Mouse (Mus musculus) olfactory bulb, adult 2 months (tissue): ENCODE data around the gene Ydjc. TPM values are rescaled to one million over a fixed set of nuclear protein-coding genes. Genes with fewer than 3 reads are reported as not detected.
A peak's percentile ranks its signal among the peaks of the same experiment; 100 is the strongest.

Experiments
- H3K27ac ChIP-seq: fragments of 200-500 bp; 2 replicates; pipeline ENCODE4 v1.5.1; 2012; ENCODE audit warnings: low read depth, low read length; ENCODE audit not compliant: insufficient read depth
- H3K4me1 ChIP-seq: fragments of 200-500 bp; 2 replicates; pipeline ENCODE4 v1.6.1; 2012; ENCODE audit warnings: low read length; ENCODE audit not compliant: control insufficient read depth, insufficient read depth
- H3K4me3 ChIP-seq: fragments of 200-500 bp; 2 replicates; pipeline ENCODE4 v1.5.1; 2012; ENCODE audit warnings: mild to moderate bottlenecking, low read depth, low read length, moderate library complexity; ENCODE audit not compliant: insufficient read depth
- CTCF ChIP-seq: fragments of 200-500 bp; IDR thresholded peaks from 2 replicates; pipeline ENCODE4 v1.5.1; 2012; ENCODE audit warnings: low read depth, mild to moderate bottlenecking, low read length, moderate library complexity; ENCODE audit not compliant: insufficient read depth
- POLR2A ChIP-seq: fragments of 200-500 bp; IDR thresholded peaks from 2 replicates; pipeline ENCODE4 v1.6.1; 2012; ENCODE audit warnings: mild to moderate bottlenecking, low read depth, low read length, moderate library complexity; ENCODE audit not compliant: insufficient read depth
- WGBS: fragments of 180-500 bp; shearing (Covaris S2); methylation state at CpG from one replicate; pipeline ENCODE4 v1.1.7; 2018; 5-methylcytosine and 5-hydroxymethylcytosine counted together
- polyA plus RNA-seq: library from polyadenylated mRNA; stranded (reverse); fragments of >200 nt; gene quantifications from 2 replicates; pipeline ENCODE4 v1.2.4, GENCODE M21; 2012; ENCODE audit warnings: low replicate concordance; ENCODE audit not compliant: missing spikeins, insufficient read depth, insufficient read length

Gene Ydjc
- polyA plus RNA-seq, 1 experiment = not detected

DNA sequence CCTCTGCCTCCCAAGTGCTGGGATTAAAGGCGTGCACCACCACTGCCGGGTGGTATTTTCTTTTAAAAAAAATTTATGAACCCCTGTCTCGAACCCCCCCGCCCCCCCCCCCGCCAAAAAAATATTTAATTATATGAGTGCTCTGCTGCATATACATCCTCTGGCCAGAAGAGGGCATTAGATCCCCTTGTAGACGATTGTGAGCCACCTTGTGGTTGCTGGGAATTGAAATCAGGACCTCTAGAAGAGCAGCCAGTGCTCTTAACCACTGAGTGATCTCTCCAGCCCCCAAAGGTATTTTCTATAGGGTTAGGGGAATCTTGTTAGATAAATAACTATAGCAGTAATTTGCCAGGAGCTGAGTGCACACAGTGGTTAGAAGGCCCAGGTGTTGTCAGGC, 60.6 kb downstream of the Ydjc start:
- WGBS = 6% methylated on average over 6 of the region's 6 CpGs
- Histone ChIP-seq H3K27ac (no peak overlapping the region), H3K4me1 (peaks cover 19% of the 10 kb centered on the region), H3K4me3 (no peak overlapping the region)
- TF ChIP-seq CTCF (no peak), POLR2A (no peak)

DNA sequence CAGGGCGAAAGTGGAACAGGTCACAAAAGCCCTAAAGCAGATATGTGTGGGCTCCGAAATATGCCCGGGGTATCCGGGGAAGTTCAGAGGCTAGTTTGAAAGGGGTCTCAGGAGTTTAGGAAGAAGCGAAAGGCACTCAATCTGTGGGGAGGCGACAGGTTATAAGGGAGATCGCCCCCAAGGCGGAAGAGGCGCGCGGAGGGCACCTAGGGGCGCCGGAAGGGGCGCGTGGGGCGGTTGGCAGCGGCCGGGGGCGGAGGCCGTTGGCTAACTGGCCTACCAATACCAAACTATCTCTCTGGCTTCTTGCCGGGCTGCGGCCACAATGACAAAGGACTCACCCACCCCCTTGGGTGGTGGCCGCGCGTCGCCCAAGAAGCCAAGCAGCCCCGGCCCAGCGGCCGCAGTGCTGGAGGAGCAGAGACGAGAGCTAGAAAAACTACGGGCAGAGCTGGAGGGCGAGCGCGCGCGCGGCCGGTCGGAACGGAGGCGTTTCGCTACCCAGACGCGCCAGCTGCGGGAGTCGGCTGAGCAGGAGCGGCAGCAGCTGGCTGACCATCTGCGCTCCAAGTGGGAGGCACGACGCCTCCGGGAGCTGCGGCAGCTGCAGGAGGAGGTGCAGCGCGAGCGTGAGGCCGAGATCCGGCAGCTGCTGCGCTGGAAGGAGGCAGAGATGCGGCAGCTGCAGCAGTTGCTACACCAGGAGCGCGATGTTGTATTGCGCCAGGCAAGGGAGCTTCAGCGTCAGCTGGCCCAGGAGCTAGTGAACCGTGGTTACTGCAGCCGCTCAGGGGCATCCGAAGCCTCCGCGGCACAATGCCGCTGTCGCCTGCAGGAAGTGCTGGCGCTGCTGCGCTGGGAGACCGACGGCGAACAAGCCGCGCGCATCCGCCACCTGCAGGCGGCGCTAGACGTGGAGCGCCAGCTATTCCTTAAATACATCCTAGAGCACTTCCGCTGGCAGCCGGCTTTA, 64.3 kb downstream of the Ydjc start, which contains the start of gene Rimbp3:
Gene Rimbp3 (plus strand): TSS at position 215 of the 973 bp plus-strand sequence.
- Histone ChIP-seq H3K27ac (no peak within 1 kb of the TSS), H3K4me1 (peaks cover 23% of the 10 kb centered on the region), H3K4me3 (peak within 1 kb of the TSS; percentile 51)
- TF ChIP-seq CTCF (peak; percentile 91), POLR2A (no peak)
- WGBS = 1% methylated on average over 85 of the region's 85 CpGs

DNA sequence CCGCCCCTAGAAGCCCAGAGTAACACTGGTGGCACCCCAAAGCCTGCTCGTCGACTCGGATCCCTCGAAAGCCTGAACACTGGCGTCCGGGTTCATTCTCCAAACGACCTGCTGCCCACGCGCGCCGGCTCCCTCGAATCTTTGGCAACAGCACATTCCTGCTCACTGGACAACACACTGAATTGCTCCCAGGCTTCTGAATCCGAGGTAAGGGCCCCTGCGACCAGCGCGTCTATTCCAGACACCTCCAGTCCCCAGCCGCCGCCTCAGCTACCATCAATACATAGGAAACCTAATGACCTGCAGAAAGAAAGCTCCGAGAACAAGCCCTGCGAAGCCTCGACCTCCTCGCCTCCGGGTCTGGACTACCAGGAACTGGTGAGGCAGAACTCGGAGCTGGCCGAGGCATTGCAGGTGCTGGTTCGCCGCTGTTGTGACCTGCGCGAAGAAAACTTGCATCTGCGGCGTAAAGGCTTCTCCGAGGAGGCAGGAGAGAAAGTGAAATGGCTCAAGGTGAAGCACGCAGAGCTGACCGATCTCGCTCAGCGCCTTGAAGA, 65.1 kb downstream of the Ydjc start:
- Histone ChIP-seq H3K27ac (no peak overlapping the region), H3K4me3 (peak overlapping the region; percentile 51), H3K4me1 (peaks cover 23% of the 10 kb centered on the region)
- WGBS = 2% methylated on average over 37 of the region's 37 CpGs
- TF ChIP-seq CTCF (no peak; the same call in 1 of the 2 replicates), POLR2A (no peak)

Other genes starting within 250 kb of the Ydjc start
- gene Ppm1f, start 248.2 kb upstream of the Ydjc start, polyA plus RNA-seq = not detected in 2 replicates
- gene Mapk1, start 161.2 kb upstream of the Ydjc start, polyA plus RNA-seq = 179 and 489 TPM in 2 replicates
- not detected in 2 replicates for gene Ypel1, start 74.9 kb upstream of the Ydjc start, polyA plus RNA-seq
- gene Ppil2, start 33.4 kb upstream of the Ydjc start, polyA plus RNA-seq = not detected in 2 replicates
- gene 2610318N02Rik, start 19.5 kb upstream of the Ydjc start, polyA plus RNA-seq = not detected in 2 replicates
- not detected in 2 replicates for gene Sdf2l1, start 12.2 kb upstream of the Ydjc start, polyA plus RNA-seq
- not detected in 2 replicates for gene Ccdc116, start 2.6 kb downstream of the Ydjc start, polyA plus RNA-seq
- gene Ube2l3, start 58.0 kb downstream of the Ydjc start, polyA plus RNA-seq = not detected in 2 replicates
- gene Rimbp3, start 64.0 kb downstream of the Ydjc start, polyA plus RNA-seq = not detected in 2 replicates
- gene Hic2, start 89.0 kb downstream of the Ydjc start, polyA plus RNA-seq = not detected in 2 replicates
- not detected in 2 replicates for gene Tmem191c, start 131.5 kb downstream of the Ydjc start, polyA plus RNA-seq
- gene Serpind1, start 186.8 kb downstream of the Ydjc start, polyA plus RNA-seq = not detected in 2 replicates